Mouse (Mus musculus) kidney, embryonic 14.5 days (tissue): Measurements from ENCODE around the gene Fzr1. TPM values are rescaled to one million over a fixed set of nuclear protein-coding genes. Genes with fewer than 3 reads are reported as not detected.

Experiments
- ATAC-seq: fragments of 200-750 bp; cut with Nextera tagmentation; 2 replicates; pipeline ENCODE4 v1.8.0; 2017; ENCODE audit warnings: moderate number of reproducible peaks, mild to moderate bottlenecking, moderate TSS enrichment, moderate library complexity; ENCODE audit not compliant: low FRiP score, low TSS enrichment
- H3K27ac ChIP-seq: fragments of 300-500 bp; sonication (generic); 2 replicates; pipeline ENCODE4 v1.5.1; 2014; ENCODE audit warnings: low read depth, mild to moderate bottlenecking, low read length, moderate library complexity, mixed read lengths
- H3K27me3 ChIP-seq: fragments of 300-500 bp; sonication (generic); 2 replicates; pipeline ENCODE4 v1.6.1; 2014; ENCODE audit warnings: mild to moderate bottlenecking, low read length; ENCODE audit not compliant: control insufficient read depth, insufficient read depth
- H3K36me3 ChIP-seq: fragments of 300-500 bp; sonication (generic); 2 replicates; pipeline ENCODE4 v1.6.1; 2014; ENCODE audit warnings: low read length, mixed read lengths; ENCODE audit not compliant: control insufficient read depth, insufficient read depth
- H3K4me1 ChIP-seq: fragments of 300-500 bp; sonication (generic); 2 replicates; pipeline ENCODE4 v1.6.1; 2014; ENCODE audit warnings: low read length, mixed read lengths; ENCODE audit not compliant: control insufficient read depth, insufficient read depth
- H3K4me2 ChIP-seq: fragments of 300-500 bp; sonication (generic); replicated peaks from 2 replicates; pipeline ENCODE4 v1.6.1; 2014; ENCODE audit warnings: low read depth, mild to moderate bottlenecking, low read length
- H3K4me3 ChIP-seq: fragments of 300-500 bp; sonication (generic); 2 replicates; pipeline ENCODE4 v1.5.1; 2014; ENCODE audit warnings: mild to moderate bottlenecking, low read length
- H3K9ac ChIP-seq: fragments of 300-500 bp; sonication (generic); 2 replicates; pipeline ENCODE4 v1.6.1; 2014; ENCODE audit warnings: low read depth, mild to moderate bottlenecking, low read length, moderate library complexity
- H3K9me3 ChIP-seq: fragments of 300-500 bp; sonication (generic); 2 replicates; pipeline ENCODE4 v1.6.1; 2016; ENCODE audit warnings: low read length; ENCODE audit not compliant: control insufficient read depth
- WGBS: fragments of 180-500 bp; shearing (Covaris S2); extraction: QIAGEN DNeasy Blood & Tissue Kit; methylation state at CpG from one replicate; pipeline ENCODE4 v1.1.7; 2014; 5-methylcytosine and 5-hydroxymethylcytosine counted together
- polyA plus RNA-seq: library from polyadenylated mRNA; unstranded; fragments of >200 nt; fragmentation: Nextera tagmentation; extraction: Ambion mirVana; gene quantifications from 2 replicates; pipeline ENCODE4 v1.2.1, GENCODE M21; 2014

Gene Fzr1
- polyA plus RNA-seq, 1 experiment from 2014 or later = 108 TPM

- WGBS = 53% methylated on average over 13 of the region's 13 CpGs
- Histone ChIP-seq H3K4me2 (no peak overlapping the region), H3K27ac (no peak overlapping the region)
Observed at GRCm38 (mm10) chr10:81405588-81406201, 27.4 kb upstream of the Fzr1 start.

GRCm38 (mm10) chr10:81404720-81405119 is 26.4 kb upstream of the Fzr1 start:
- Histone ChIP-seq H3K27me3 (0 out of 2 replicates have a peak, but pooled peaks cover 5% of the 10 kb centered on the region), H3K27ac (no peak overlapping the region), H3K4me2 (no peak overlapping the region), H3K4me3 (no peak overlapping the region), H3K4me1 (peaks cover 64% of the 10 kb centered on the region), H3K9ac (no peak overlapping the region), H3K9me3 (no peaks in the 10 kb centered on the region), H3K36me3 (peaks cover 43% of the 10 kb centered on the region)
- ATAC-seq = no peak
- WGBS = 57% methylated on average over 18 of the region's 18 CpGs

More at GRCm38 (mm10) chr10:81405588-81406201, 27.4 kb upstream of the Fzr1 start:
- ATAC-seq = no peak
- 0 out of 2 replicates have a peak, but pooled peaks cover under 1% of the 10 kb centered on the region for H3K27me3 ChIP-seq
- H3K4me3 ChIP-seq = no peak overlapping the region
- no peak overlapping the region for H3K9ac ChIP-seq
- H3K9me3 ChIP-seq = no peaks in the 10 kb centered on the region
- H3K36me3 ChIP-seq = peaks cover 33% of the 10 kb centered on the region; the same call in 1 of the 2 replicates
- H3K4me1 ChIP-seq = peaks cover 74% of the 10 kb centered on the region

GRCm38 (mm10) chr10:81404082-81404481 is 25.8 kb upstream of the Fzr1 start:
- Histone ChIP-seq H3K4me2 (no peak overlapping the region), H3K27ac (no peak overlapping the region), H3K9me3 (no peaks in the 10 kb centered on the region), H3K27me3 (0 out of 2 replicates have a peak, but pooled peaks cover 5% of the 10 kb centered on the region), H3K4me1 (peaks cover 58% of the 10 kb centered on the region), H3K36me3 (peaks cover 48% of the 10 kb centered on the region), H3K4me3 (no peak overlapping the region), H3K9ac (no peak overlapping the region)
- no peak for ATAC-seq
- WGBS = 28% methylated on average over 9 of the region's 9 CpGs

GRCm38 (mm10) chr10:81403511-81403910 is 25.2 kb upstream of the Fzr1 start:
- Histone ChIP-seq H3K27me3 (0 out of 2 replicates have a peak, but pooled peaks cover 5% of the 10 kb centered on the region), H3K4me2 (no peak overlapping the region), H3K27ac (peak overlapping the region; percentile 94), H3K4me1 (peaks cover 52% of the 10 kb centered on the region), H3K4me3 (no peak overlapping the region), H3K36me3 (peaks cover 50% of the 10 kb centered on the region), H3K9me3 (no peaks in the 10 kb centered on the region), H3K9ac (peak overlapping the region; percentile 29; the same call in 1 of the 2 replicates)
- no peak for ATAC-seq
- 66% methylated on average over 10 of the region's 10 CpGs for WGBS

- peak overlapping the region; percentile 94 for H3K27ac ChIP-seq
- peak overlapping the region; percentile 37 for H3K4me2 ChIP-seq
- no peak overlapping the region for H3K4me3 ChIP-seq
- peak overlapping the region; percentile 29; the same call in 1 of the 2 replicates for H3K9ac ChIP-seq
- peaks cover 57% of the 10 kb centered on the region for H3K36me3 ChIP-seq
- 0 out of 2 replicates have a peak, but pooled peaks cover 5% of the 10 kb centered on the region for H3K27me3 ChIP-seq
- peak; percentile 4; the same call in 1 of the 2 replicates for ATAC-seq
- peaks cover 40% of the 10 kb centered on the region for H3K4me1 ChIP-seq
- 16% methylated on average over 7 of the region's 7 CpGs for WGBS
- H3K9me3 ChIP-seq = no peaks in the 10 kb centered on the region
Observed at GRCm38 (mm10) chr10:81402227-81402765, 24.0 kb upstream of the Fzr1 start.

- Histone ChIP-seq H3K4me1 (peaks cover 34% of the 10 kb centered on the region), H3K36me3 (peaks cover 56% of the 10 kb centered on the region), H3K27ac (peak overlapping the region; percentile 94), H3K4me3 (peak overlapping the region; percentile 14; the same call in 1 of the 2 replicates), H3K9ac (peak overlapping the region; percentile 29), H3K4me2 (peak overlapping the region; percentile 37), H3K27me3 (0 out of 2 replicates have a peak, but pooled peaks cover 5% of the 10 kb centered on the region), H3K9me3 (no peaks in the 10 kb centered on the region)
- peak; percentile 85 for ATAC-seq
- whole genome bisulfite sequencing = 4% methylated on average over 18 of the region's 18 CpGs
Observed at GRCm38 (mm10) chr10:81401521-81402226, 23.4 kb upstream of the Fzr1 start.

- Histone ChIP-seq H3K4me1 (peaks cover 33% of the 10 kb centered on the region), H3K36me3 (peaks cover 54% of the 10 kb centered on the region), H3K27me3 (0 out of 2 replicates have a peak, but pooled peaks cover 5% of the 10 kb centered on the region), H3K4me3 (no peak overlapping the region), H3K9me3 (no peaks in the 10 kb centered on the region), H3K4me2 (no peak overlapping the region), H3K27ac (peak overlapping the region; percentile 94), H3K9ac (0 out of 2 replicates have a peak overlapping the region, but pooled peaks have one; percentile 29)
- ATAC-seq = 0 out of 2 replicates have a peak, but pooled peaks have one; percentile 0
- WGBS = 27% methylated on average over 10 of the region's 10 CpGs
Observed at GRCm38 (mm10) chr10:81401205-81401520, 22.8 kb upstream of the Fzr1 start.

GRCm38 (mm10) chr10:81400371-81401204 is 22.3 kb upstream of the Fzr1 start:
- peak overlapping the region; percentile 40; the same call in 1 of the 2 replicates for H3K9ac ChIP-seq
- no peak for ATAC-seq
- peaks cover 49% of the 10 kb centered on the region for H3K36me3 ChIP-seq
- no peak overlapping the region for H3K4me2 ChIP-seq
- 0 out of 2 replicates have a peak, but pooled peaks cover 5% of the 10 kb centered on the region for H3K27me3 ChIP-seq
- 57% methylated on average over 22 of the region's 22 CpGs for WGBS
- H3K9me3 ChIP-seq = no peaks in the 10 kb centered on the region
- H3K27ac ChIP-seq = no peak overlapping the region; the same call in 1 of the 2 replicates
- peaks cover 33% of the 10 kb centered on the region for H3K4me1 ChIP-seq
- H3K4me3 ChIP-seq = no peak overlapping the region
